Mouse (Mus musculus): ENCODE results near the gene Wiz. TPM values are rescaled to one million over a fixed set of nuclear protein-coding genes. Genes with fewer than 3 reads are reported as not detected.
A peak's percentile ranks its signal among the peaks of the same experiment; 100 is the strongest.

Wiz gene
- polyA plus RNA-seq, 1 experiment = 25.2 TPM

DNA sequence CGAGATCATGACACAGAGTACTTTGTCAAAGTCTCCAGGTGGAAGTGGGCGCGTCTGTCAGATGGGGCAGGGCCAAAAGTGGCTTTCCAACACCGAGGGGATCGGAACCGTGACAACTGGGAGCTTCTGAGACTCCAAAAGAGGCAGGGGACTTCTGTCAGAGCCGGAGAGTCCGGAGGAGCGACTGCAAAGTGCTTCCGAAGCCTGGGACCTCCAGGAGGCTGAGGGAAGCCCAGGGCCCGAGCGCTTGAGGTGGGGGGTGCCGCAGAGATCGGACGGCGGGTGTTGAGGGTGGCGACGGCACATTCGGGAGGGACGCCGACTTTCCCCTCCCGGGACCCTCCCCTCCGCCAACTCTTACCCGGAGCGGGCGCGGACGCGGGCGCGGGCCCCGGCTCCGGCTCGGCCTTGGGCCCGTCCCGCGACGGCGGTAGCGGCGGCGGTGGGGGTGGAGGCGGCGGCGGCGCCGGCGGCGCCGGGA lies 25.4 kb downstream of the Wiz start:
- TF ChIP-seq CTCF (IDR thresholded peaks at IDR 0.05; ENCODE audit: control insufficient read depth, insufficient read depth, insufficient replicate concordance, low read depth, low read length) = no peak
- TF ChIP-seq POLR2A (IDR thresholded peaks at IDR 0.05; ENCODE audit: control insufficient read depth, low read depth, low read length) = no peak
- Histone ChIP-seq H3K27ac (ENCODE audit: control insufficient read depth, insufficient read depth, low read depth, low read length) (peak overlapping the region; percentile 21; the same call in 1 of the 2 replicates), H3K4me3 (ENCODE audit: control insufficient read depth, low read depth, low read length) (peak overlapping the region; percentile 85)

DNA sequence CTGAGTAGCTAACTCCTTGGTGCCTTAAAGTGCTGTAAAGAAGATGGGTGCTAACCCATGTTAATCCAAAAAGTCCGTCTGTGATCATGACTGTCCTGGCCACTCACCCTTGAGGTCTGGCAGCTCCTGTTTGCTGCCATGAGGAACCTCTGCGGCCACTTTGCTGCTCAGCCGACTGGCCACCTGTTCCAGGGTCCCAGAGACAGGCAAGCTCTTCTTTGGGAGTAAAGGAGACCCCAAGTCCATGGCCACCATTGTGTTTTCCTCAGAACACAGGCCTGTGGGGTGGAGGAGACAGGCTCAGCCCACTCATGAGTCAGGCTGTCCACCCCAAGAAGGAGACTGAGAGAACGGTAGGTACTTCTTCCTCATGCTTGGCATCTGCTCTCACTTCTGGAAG lies 26.6 kb downstream of the Wiz start:
- H3K36me3 ChIP-seq (ENCODE audit: control insufficient read depth, insufficient read depth, low read length) = no peaks in the 10 kb centered on the region; the same call in 1 of the 2 replicates

More for the DNA sequence above, 25.4 kb downstream of the Wiz start:
- Histone ChIP-seq H3K36me3 (ENCODE audit: control insufficient read depth, insufficient read depth, low read length) (no peaks in the 10 kb centered on the region; the same call in 1 of the 2 replicates), H3K4me1 (ENCODE audit: control insufficient read depth, insufficient read depth, low read length) (peaks cover 6% of the 10 kb centered on the region), H3K27me3 (ENCODE audit: control insufficient read depth, insufficient read depth, low read length) (no peaks in the 10 kb centered on the region)

DNA sequence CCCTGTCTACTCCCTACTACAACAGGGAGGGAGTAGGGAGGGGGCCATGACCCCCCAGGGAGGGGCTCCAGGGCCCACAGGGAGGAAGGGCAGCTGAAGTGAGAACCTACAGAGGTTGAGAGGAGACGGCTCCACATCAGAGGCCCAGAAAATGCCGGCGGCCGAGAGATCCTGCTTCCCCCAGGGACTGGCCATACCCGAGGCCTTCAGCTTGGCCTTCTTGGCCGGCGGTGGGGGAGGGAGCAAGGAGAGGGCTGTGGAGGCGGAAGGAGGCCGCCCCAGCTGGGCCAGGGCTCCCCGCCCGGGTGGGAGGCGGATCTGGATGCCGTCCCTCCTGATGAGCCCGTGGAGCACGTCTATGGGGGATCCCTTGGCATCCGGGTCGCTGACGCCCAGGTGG lies 29.3 kb downstream of the Wiz start:
- no peak overlapping the region for H3K27ac ChIP-seq (ENCODE audit: control insufficient read depth, insufficient read depth, low read depth, low read length)
- peaks cover 6% of the 10 kb centered on the region for H3K36me3 ChIP-seq (ENCODE audit: control insufficient read depth, insufficient read depth, low read length)
- peaks cover 6% of the 10 kb centered on the region for H3K4me1 ChIP-seq (ENCODE audit: control insufficient read depth, insufficient read depth, low read length)
- H3K4me3 ChIP-seq (ENCODE audit: control insufficient read depth, low read depth, low read length) = no peak overlapping the region
- TF ChIP-seq CTCF (IDR thresholded peaks at IDR 0.05; ENCODE audit: control insufficient read depth, insufficient read depth, insufficient replicate concordance, low read depth, low read length) (no peak), POLR2A (IDR thresholded peaks at IDR 0.05; ENCODE audit: control insufficient read depth, low read depth, low read length) (no peak)
- no peaks in the 10 kb centered on the region for H3K27me3 ChIP-seq (ENCODE audit: control insufficient read depth, insufficient read depth, low read length)

More for the DNA sequence above, 26.6 kb downstream of the Wiz start:
- no peaks in the 10 kb centered on the region for H3K27me3 ChIP-seq (ENCODE audit: control insufficient read depth, insufficient read depth, low read length)
- H3K4me3 ChIP-seq (ENCODE audit: control insufficient read depth, low read depth, low read length) = no peak overlapping the region
- no peak overlapping the region for H3K27ac ChIP-seq (ENCODE audit: control insufficient read depth, insufficient read depth, low read depth, low read length)
- H3K4me1 ChIP-seq (ENCODE audit: control insufficient read depth, insufficient read depth, low read length) = peaks cover 6% of the 10 kb centered on the region
- TF ChIP-seq CTCF (IDR thresholded peaks at IDR 0.05; ENCODE audit: control insufficient read depth, insufficient read depth, insufficient replicate concordance, low read depth, low read length) (no peak), POLR2A (IDR thresholded peaks at IDR 0.05; ENCODE audit: control insufficient read depth, low read depth, low read length) (no peak)

DNA sequence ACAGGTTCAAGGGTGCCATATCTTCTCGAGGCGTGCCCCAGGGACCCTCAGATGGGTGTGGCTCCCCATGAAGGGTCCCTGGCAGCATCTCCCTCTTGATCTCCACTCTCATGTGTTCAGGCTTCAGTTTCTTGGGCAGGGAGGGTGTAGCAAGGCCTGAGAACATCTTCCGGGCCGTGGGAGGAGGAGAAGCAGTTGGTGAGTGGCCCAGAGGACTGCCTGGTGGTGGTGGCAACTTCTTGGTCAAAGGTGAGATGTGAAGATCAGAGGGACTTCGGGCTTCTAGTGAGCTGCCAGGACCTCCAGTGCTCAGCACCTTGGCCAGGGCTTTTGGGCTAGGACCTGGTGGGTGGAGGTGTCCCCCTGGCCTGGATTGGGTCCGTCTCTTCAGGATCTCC lies 30.3 kb downstream of the Wiz start:
- Histone ChIP-seq H3K27me3 (ENCODE audit: control insufficient read depth, insufficient read depth, low read length) (no peaks in the 10 kb centered on the region), H3K36me3 (ENCODE audit: control insufficient read depth, insufficient read depth, low read length) (peaks cover 6% of the 10 kb centered on the region), H3K4me1 (ENCODE audit: control insufficient read depth, insufficient read depth, low read length) (peaks cover 6% of the 10 kb centered on the region), H3K4me3 (ENCODE audit: control insufficient read depth, low read depth, low read length) (no peak overlapping the region), H3K27ac (ENCODE audit: control insufficient read depth, insufficient read depth, low read depth, low read length) (no peak overlapping the region)
- TF ChIP-seq POLR2A (IDR thresholded peaks at IDR 0.05; ENCODE audit: control insufficient read depth, low read depth, low read length) (no peak), CTCF (IDR thresholded peaks at IDR 0.05; ENCODE audit: control insufficient read depth, insufficient read depth, insufficient replicate concordance, low read depth, low read length) (no peak)

DNA sequence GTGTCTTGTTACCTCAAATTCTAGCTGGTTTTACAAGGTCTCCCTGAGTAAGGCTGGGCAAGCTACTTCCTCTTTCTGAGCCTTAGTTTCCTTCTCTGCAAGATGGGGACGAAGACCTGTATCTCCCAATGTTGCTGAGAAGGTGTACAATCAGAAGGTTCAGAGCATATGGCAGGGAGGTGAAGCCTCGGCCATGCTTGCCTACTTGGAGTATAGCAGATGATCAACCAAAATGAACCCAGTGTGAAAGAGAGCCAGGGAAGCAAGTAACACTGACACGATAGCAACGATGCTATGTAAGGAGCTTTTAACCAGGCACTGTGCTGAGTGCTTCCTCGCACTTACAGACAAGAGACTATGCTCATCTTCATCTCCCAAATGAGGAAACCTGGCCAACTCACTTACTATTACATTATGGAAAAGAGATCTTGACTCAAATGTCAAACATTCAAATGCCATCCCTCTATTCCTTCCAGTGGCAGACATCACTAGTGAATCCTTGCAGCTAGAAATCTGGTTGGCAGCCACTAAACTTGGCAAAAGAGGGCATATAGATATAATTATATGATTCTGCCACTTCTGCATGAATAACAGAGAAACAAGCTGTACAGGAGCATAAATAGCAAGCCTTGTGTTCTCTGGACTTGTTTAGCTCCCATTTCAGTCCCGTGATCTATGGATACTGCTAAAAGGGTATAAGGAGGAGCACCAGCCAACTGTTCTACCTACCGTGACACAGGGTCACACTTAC lies 30.9 kb downstream of the Wiz start:
- H3K4me1 ChIP-seq (ENCODE audit: control insufficient read depth, insufficient read depth, low read length) = peaks cover 3% of the 10 kb centered on the region
- no peak overlapping the region for H3K4me3 ChIP-seq (ENCODE audit: control insufficient read depth, low read depth, low read length)
- no peak for TF ChIP-seq POLR2A (IDR thresholded peaks at IDR 0.05; ENCODE audit: control insufficient read depth, low read depth, low read length)
- no peak for TF ChIP-seq CTCF (IDR thresholded peaks at IDR 0.05; ENCODE audit: control insufficient read depth, insufficient read depth, insufficient replicate concordance, low read depth, low read length)
- no peak overlapping the region for H3K27ac ChIP-seq (ENCODE audit: control insufficient read depth, insufficient read depth, low read depth, low read length)
- H3K36me3 ChIP-seq (ENCODE audit: control insufficient read depth, insufficient read depth, low read length) = peaks cover 6% of the 10 kb centered on the region
- H3K27me3 ChIP-seq (ENCODE audit: control insufficient read depth, insufficient read depth, low read length) = no peaks in the 10 kb centered on the region

DNA sequence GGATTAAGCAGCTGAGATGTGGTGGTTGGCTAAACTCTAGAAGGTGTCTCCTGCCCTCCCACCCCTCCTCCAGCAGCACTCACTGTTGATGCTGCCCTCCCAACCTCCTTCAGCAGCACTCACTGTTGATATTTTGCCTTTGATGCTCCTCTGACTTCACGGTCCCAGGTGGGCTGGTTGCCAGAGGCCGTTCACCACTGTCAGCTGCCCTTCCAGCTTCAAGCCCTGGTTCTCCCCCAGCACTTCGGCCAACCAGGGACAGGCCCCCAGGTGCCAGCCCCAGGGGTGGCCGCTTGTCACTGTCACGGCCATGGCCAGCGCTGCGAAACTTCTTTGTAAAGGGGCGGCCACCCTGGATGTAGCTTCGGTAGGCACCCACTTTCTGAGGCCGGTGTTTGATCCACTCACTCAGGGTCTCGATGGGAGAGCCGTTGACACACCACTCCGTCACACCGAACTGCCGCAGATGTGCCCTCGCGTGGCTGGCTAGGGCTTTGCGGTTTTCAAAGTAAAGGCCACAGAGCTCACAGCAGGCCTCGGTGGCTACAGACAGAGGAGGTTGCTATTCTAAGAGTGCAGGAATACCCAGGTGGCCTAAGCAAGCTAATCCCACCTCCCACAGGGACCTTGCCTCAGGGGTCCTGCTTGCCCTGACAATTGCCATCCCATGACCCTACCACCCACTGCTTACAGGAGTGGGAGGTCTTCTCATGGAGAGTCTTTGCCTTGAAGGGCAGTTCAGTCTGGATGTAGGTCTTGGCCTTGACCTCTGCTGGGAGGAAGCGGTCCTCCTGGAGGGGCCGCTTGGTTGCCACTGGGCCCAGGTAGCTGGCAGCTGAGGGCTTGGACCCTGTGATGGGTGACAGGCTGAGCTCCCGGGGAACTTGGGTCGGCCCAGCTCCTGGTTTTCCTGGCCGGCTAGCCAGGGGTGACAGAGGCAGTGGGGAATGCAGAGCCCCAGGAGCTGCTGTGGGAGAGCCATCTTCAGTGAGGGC lies 32.2 kb downstream of the Wiz start:
- TF ChIP-seq CTCF (IDR thresholded peaks at IDR 0.05; ENCODE audit: control insufficient read depth, insufficient read depth, insufficient replicate concordance, low read depth, low read length) = no peak
- no peak for TF ChIP-seq POLR2A (IDR thresholded peaks at IDR 0.05; ENCODE audit: control insufficient read depth, low read depth, low read length)
- Histone ChIP-seq H3K27me3 (ENCODE audit: control insufficient read depth, insufficient read depth, low read length) (no peaks in the 10 kb centered on the region), H3K27ac (ENCODE audit: control insufficient read depth, insufficient read depth, low read depth, low read length) (no peak overlapping the region), H3K36me3 (ENCODE audit: control insufficient read depth, insufficient read depth, low read length) (peaks cover 6% of the 10 kb centered on the region), H3K4me1 (ENCODE audit: control insufficient read depth, insufficient read depth, low read length) (no peaks in the 10 kb centered on the region; the same call in 1 of the 2 replicates), H3K4me3 (ENCODE audit: control insufficient read depth, low read depth, low read length) (no peak overlapping the region)

DNA sequence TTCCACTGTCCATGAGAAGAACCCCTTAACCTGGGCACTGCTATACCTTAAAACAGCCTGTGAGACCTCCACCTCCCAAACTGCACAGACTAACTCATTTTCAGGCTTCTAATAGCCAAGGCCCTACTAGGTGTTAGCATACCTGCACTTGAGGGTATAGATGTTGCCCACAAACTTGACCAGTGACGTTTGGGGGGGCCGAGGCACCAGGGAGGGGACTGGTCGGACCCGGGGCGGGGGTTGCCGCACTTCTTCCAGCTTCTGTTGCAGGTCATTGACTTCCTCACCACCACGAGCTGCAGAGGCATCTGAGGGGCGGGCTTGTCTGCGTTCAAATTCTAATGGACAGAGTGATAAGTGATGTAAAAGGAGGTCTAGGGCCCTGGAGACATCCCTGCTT lies 33.0 kb downstream of the Wiz start:
- Histone ChIP-seq H3K4me3 (ENCODE audit: control insufficient read depth, low read depth, low read length) (no peak overlapping the region), H3K4me1 (ENCODE audit: control insufficient read depth, insufficient read depth, low read length) (peaks cover under 1% of the 10 kb centered on the region), H3K27me3 (ENCODE audit: control insufficient read depth, insufficient read depth, low read length) (no peaks in the 10 kb centered on the region), H3K27ac (ENCODE audit: control insufficient read depth, insufficient read depth, low read depth, low read length) (no peak overlapping the region), H3K36me3 (ENCODE audit: control insufficient read depth, insufficient read depth, low read length) (peaks cover 6% of the 10 kb centered on the region)
- no peak for TF ChIP-seq POLR2A (IDR thresholded peaks at IDR 0.05; ENCODE audit: control insufficient read depth, low read depth, low read length)
- no peak for TF ChIP-seq CTCF (IDR thresholded peaks at IDR 0.05; ENCODE audit: control insufficient read depth, insufficient read depth, insufficient replicate concordance, low read depth, low read length)
